Mouse (Mus musculus) heart, embryonic 11.5 days (tissue): Measurements from ENCODE around the gene Cpne9. TPM values are rescaled to one million over a fixed set of nuclear protein-coding genes. Genes with fewer than 3 reads are reported as not detected.
A peak's percentile ranks its signal among the peaks of the same experiment; 100 is the strongest.

Source experiments
- ATAC-seq: fragments of 200-750 bp; cut with Nextera tagmentation; replicated peaks from 2 replicates; pipeline ENCODE4 v1.8.0; 2017; ENCODE audit warnings: moderate library complexity; ENCODE audit not compliant: insufficient number of reproducible peaks, low FRiP score, low TSS enrichment
- H3K27ac ChIP-seq: fragments of 300-500 bp; sonication (generic); 2 replicates; pipeline ENCODE4 v1.5.1; 2014; ENCODE audit warnings: mild to moderate bottlenecking, low read depth, low read length
- H3K27me3 ChIP-seq: fragments of 300-500 bp; sonication (generic); 2 replicates; pipeline ENCODE4 v1.6.1; 2014; ENCODE audit warnings: mild to moderate bottlenecking, low read length, mixed read lengths; ENCODE audit not compliant: control insufficient read depth, insufficient read depth
- H3K36me3 ChIP-seq: fragments of 300-500 bp; sonication (generic); 2 replicates; pipeline ENCODE4 v1.6.1; 2014; ENCODE audit warnings: mild to moderate bottlenecking, low read length, moderate library complexity, mixed read lengths; ENCODE audit not compliant: control insufficient read depth, insufficient read depth
- H3K4me1 ChIP-seq: fragments of 300-500 bp; sonication (generic); 2 replicates; pipeline ENCODE4 v1.6.1; 2014; ENCODE audit warnings: low read length; ENCODE audit not compliant: control insufficient read depth, insufficient read depth
- H3K4me2 ChIP-seq: fragments of 300-500 bp; sonication (generic); 2 replicates; pipeline ENCODE4 v1.6.1; 2014; ENCODE audit warnings: mild to moderate bottlenecking, moderate library complexity
- H3K4me3 ChIP-seq: fragments of 300-500 bp; sonication (generic); 2 replicates; pipeline ENCODE4 v1.5.1; 2014; ENCODE audit warnings: low read depth, low read length
- H3K9ac ChIP-seq: fragments of 300-500 bp; sonication (generic); 2 replicates; pipeline ENCODE4 v1.6.1; 2014; ENCODE audit warnings: mild to moderate bottlenecking, low read depth, low read length, moderate library complexity
- H3K9me3 ChIP-seq: fragments of 300-500 bp; sonication (generic); replicated peaks from 2 replicates; pipeline ENCODE4 v1.6.1; 2016; ENCODE audit warnings: low read length; ENCODE audit not compliant: control insufficient read depth
- WGBS: fragments of 180-500 bp; shearing (Covaris S2); extraction: QIAGEN DNeasy Blood & Tissue Kit; methylation state at CpG from one replicate; pipeline ENCODE4 v1.1.7; 2014; ENCODE audit not compliant: insufficient replicate concordance; 5-methylcytosine and 5-hydroxymethylcytosine counted together
- polyA plus RNA-seq: library from polyadenylated mRNA; unstranded; fragments of >200 nt; fragmentation: Nextera tagmentation; extraction: Ambion mirVana; gene quantifications from 2 replicates; pipeline ENCODE4 v1.2.1, GENCODE M21; 2014

Cpne9 gene
- polyA plus RNA-seq, 1 experiment from 2014 or later = 0.11 TPM

GRCm38 (mm10) chr6:113296639-113297038 is 14.5 kb downstream of the Cpne9 start:
- ATAC-seq = no peak
- no peaks in the 10 kb centered on the region for H3K36me3 ChIP-seq

GRCm38 (mm10) chr6:113301350-113301749 is 19.2 kb downstream of the Cpne9 start:
- Histone ChIP-seq H3K4me1 (no peaks in the 10 kb centered on the region), H3K4me2 (no peak overlapping the region), H3K9me3 (no peaks in the 10 kb centered on the region), H3K36me3 (no peaks in the 10 kb centered on the region), H3K4me3 (no peak overlapping the region), H3K9ac (no peak overlapping the region), H3K27me3 (no peaks in the 10 kb centered on the region), H3K27ac (no peak overlapping the region)
- 71% methylated on average over 5 of the region's 5 CpGs for WGBS
- ATAC-seq = no peak

More at GRCm38 (mm10) chr6:113296639-113297038, 14.5 kb downstream of the Cpne9 start:
- H3K9ac ChIP-seq = no peak overlapping the region
- 59% methylated on average over 4 of the region's 4 CpGs for WGBS
- no peak overlapping the region for H3K4me2 ChIP-seq
- no peaks in the 10 kb centered on the region for H3K4me1 ChIP-seq
- no peaks in the 10 kb centered on the region for H3K27me3 ChIP-seq
- H3K27ac ChIP-seq = no peak overlapping the region
- no peaks in the 10 kb centered on the region for H3K9me3 ChIP-seq
- no peak overlapping the region for H3K4me3 ChIP-seq

- no peak overlapping the region for H3K27ac ChIP-seq
- H3K9ac ChIP-seq = no peak overlapping the region
- H3K4me1 ChIP-seq = no peaks in the 10 kb centered on the region
- no peak overlapping the region for H3K4me3 ChIP-seq
- no peak overlapping the region for H3K4me2 ChIP-seq
- no peaks in the 10 kb centered on the region for H3K27me3 ChIP-seq
- ATAC-seq = no peak
- 20% methylated on average over 3 of the region's 3 CpGs for WGBS
- H3K36me3 ChIP-seq = no peaks in the 10 kb centered on the region
- no peaks in the 10 kb centered on the region for H3K9me3 ChIP-seq
These were observed 20.2 kb downstream of the Cpne9 start for GRCm38 (mm10) chr6:113302258-113302657.

- WGBS = under 1% methylated on average over 42 of the region's 50 CpGs
- Histone ChIP-seq H3K27me3 (no peaks in the 10 kb centered on the region), H3K36me3 (0 out of 2 replicates have a peak, but pooled peaks cover 3% of the 10 kb centered on the region), H3K27ac (peak overlapping the region; percentile 99), H3K4me2 (peak overlapping the region; percentile 84), H3K4me3 (peak overlapping the region; percentile 96), H3K9ac (peak overlapping the region; percentile 95), H3K4me1 (0 out of 2 replicates have a peak, but pooled peaks cover 9% of the 10 kb centered on the region), H3K9me3 (no peaks in the 10 kb centered on the region)
- ATAC-seq = peak; percentile 97
These were observed 24.3 kb downstream of the Cpne9 start for GRCm38 (mm10) chr6:113306322-113306985.

- H3K4me1 ChIP-seq = 0 out of 2 replicates have a peak, but pooled peaks cover 9% of the 10 kb centered on the region
- H3K27ac ChIP-seq = peak within 1 kb of the TSS; percentile 99
- no peaks in the 10 kb centered on the region for H3K27me3 ChIP-seq
- ATAC-seq = peak; percentile 53
- 0 out of 2 replicates have a peak, but pooled peaks cover 3% of the 10 kb centered on the region for H3K36me3 ChIP-seq
- peak within 1 kb of the TSS; percentile 84 for H3K4me2 ChIP-seq
- H3K9ac ChIP-seq = peak within 1 kb of the TSS; percentile 95
- no peaks in the 10 kb centered on the region for H3K9me3 ChIP-seq
- WGBS = 0% methylated on average over 32 of the region's 32 CpGs
- peak within 1 kb of the TSS; percentile 96 for H3K4me3 ChIP-seq
These were observed 24.9 kb downstream of the Cpne9 start, which contains the start of gene Brpf1 for GRCm38 (mm10) chr6:113306986-113307349. Gene Brpf1 (plus strand): TSS chr6:113307137.

GRCm38 (mm10) chr6:113307481-113308121 is 25.5 kb downstream of the Cpne9 start:
- Histone ChIP-seq H3K4me2 (peak overlapping the region; percentile 84), H3K9ac (peak overlapping the region; percentile 95), H3K36me3 (0 out of 2 replicates have a peak, but pooled peaks cover 3% of the 10 kb centered on the region), H3K27me3 (no peaks in the 10 kb centered on the region), H3K4me3 (peak overlapping the region; percentile 96), H3K27ac (peak overlapping the region; percentile 99), H3K4me1 (0 out of 2 replicates have a peak, but pooled peaks cover 9% of the 10 kb centered on the region), H3K9me3 (no peaks in the 10 kb centered on the region)
- WGBS = under 1% methylated on average over 34 of the region's 34 CpGs
- no peak for ATAC-seq

GRCm38 (mm10) chr6:113308141-113308540 is 26.0 kb downstream of the Cpne9 start:
- WGBS = 35% methylated on average over 5 of the region's 5 CpGs
- Histone ChIP-seq H3K36me3 (0 out of 2 replicates have a peak, but pooled peaks cover 3% of the 10 kb centered on the region), H3K4me1 (0 out of 2 replicates have a peak, but pooled peaks cover 9% of the 10 kb centered on the region), H3K27me3 (no peaks in the 10 kb centered on the region), H3K9me3 (no peaks in the 10 kb centered on the region), H3K27ac (no peak overlapping the region), H3K9ac (peak overlapping the region; percentile 95), H3K4me3 (peak overlapping the region; percentile 96), H3K4me2 (peak overlapping the region; percentile 84)
- ATAC-seq = no peak

GRCm38 (mm10) chr6:113315972-113316371 is 33.9 kb downstream of the Cpne9 start:
- H3K27me3 ChIP-seq = no peaks in the 10 kb centered on the region
- H3K36me3 ChIP-seq = peaks cover 61% of the 10 kb centered on the region
- H3K4me1 ChIP-seq = no peaks in the 10 kb centered on the region
- no peak for ATAC-seq
- H3K9ac ChIP-seq = no peak overlapping the region
- H3K9me3 ChIP-seq = no peaks in the 10 kb centered on the region
- 90% methylated on average over 3 of the region's 3 CpGs for WGBS
- no peak overlapping the region for H3K4me2 ChIP-seq
- no peak overlapping the region for H3K4me3 ChIP-seq
- no peak overlapping the region for H3K27ac ChIP-seq
